Mouse (Mus musculus): ENCODE results near the gene Olfr611. TPM values are rescaled to one million over a fixed set of nuclear protein-coding genes. Genes with fewer than 3 reads are reported as not detected.
"Not testable (repeated sequence)": the region's sequence is repeated elsewhere in the genome, so short reads cannot be mapped to it uniquely, and the experiment has no call there.

Olfr611 gene
- total RNA-seq (2022), result not detected

DNA sequence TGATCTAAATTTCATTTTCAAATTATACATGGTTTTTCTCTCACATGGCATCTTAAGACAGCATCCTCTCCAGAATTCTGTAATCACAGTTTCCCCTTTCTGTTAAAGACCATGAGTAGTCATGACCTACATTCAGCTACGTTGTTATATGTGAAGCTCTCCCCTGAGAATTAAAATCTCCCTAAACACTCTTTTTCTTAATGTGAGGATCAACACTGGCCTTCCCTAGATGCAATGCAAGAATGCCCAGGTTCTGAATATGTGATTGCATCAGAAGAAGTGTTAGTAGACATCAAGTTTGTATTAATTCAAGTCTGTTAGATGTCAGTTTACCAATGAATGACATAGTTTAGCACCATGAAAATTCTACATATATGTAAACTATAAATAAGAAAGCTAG lies at the start of gene Olfr611:
Gene Olfr611 (minus strand): TSS at position 101 of the 400 bp plus-strand sequence.
- not testable (repeated sequence) for DNase-seq (ENCODE audit: low spot score in 2 of 2)

DNA sequence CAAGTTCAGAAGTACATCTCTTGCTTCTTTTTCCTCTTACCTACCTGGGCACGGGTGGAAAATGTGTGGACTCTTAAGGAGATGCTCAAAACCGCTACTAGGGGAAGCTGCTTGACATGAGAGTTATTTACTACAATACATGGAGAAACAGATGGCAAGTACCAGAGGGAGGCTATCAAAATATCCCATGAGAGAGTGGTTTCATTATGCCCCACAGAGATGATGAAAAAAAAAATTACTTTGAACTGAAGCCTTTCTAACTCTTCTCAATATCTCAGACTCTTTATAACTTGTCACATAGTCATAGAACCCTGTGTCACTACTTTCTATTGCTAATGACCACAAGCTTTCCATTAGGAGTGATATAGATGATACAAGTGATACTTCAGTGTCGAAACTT lies 48.4 kb upstream of the Olfr611 start, which contains the start of gene Olfr616:
Gene Olfr616 (minus strand): TSS at position 101 of the 400 bp plus-strand sequence.
- DNase-seq (ENCODE audit: low spot score in 2 of 2), result no peak

GRCm38 (mm10) chr7:103555779-103556178 lies 35.1 kb upstream of the Olfr611 start, which contains the start of gene Olfr615:
Olfr615 (plus strand) TSS chr7:103556079.
- DNase-seq (ENCODE audit: low spot score in 2 of 2), result no peak

GRCm38 (mm10) chr7:103547774-103548173 lies 27.1 kb upstream of the Olfr611 start, which contains the start of gene Olfr613:
Olfr613 (plus strand) TSS chr7:103548074.
- DNase-seq (ENCODE audit: low spot score in 2 of 2), result no peak

GRCm38 (mm10) chr7:103542617-103543016 lies 22.0 kb upstream of the Olfr611 start, which contains the start of gene Olfr612:
Olfr612 (minus strand) TSS chr7:103542717.
- DNase-seq (ENCODE audit: low spot score in 2 of 2), result not testable (repeated sequence)

DNA sequence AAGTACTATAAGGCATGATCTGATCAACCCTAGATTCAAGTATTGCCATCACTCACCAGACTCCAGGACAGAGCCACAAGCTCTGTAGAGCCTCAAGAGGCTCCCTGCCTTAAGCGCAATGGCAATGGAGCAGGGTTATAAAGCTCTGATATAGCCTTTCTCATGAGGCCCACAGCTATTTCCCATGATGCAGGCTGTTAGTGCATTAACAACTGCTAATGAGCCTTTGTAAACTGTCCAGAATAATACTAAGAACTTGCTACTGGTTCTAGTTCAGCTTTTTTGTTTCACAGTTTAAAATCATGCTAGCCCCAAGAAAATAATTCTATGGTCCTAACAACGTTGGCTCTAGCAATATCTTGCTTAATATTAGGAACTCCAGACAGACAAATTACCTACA lies 8.6 kb downstream of the Olfr611 start, which contains the start of gene Olfr610:
Gene Olfr610 (minus strand): TSS at position 101 of the 400 bp plus-strand sequence.
- DNase-seq (ENCODE audit: low spot score in 2 of 2), result no peak

DNA sequence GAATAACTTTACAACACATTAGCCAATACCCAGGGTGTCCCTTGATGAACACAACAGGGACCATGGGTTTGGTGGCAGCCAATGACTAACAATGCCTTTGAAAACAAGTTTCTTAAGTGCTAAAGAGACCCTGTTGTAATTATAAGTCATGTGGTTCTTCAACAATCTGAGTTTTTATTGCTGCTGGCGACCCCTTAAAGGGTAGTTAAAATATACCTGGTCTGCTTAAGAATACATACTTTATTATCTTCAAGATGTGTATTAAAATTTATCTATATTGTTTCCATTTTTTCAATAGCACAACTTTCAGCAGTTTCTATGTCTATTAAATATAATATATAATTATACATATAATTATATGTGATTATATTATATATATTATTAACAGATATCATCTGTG lies 22.7 kb downstream of the Olfr611 start, which contains the start of gene Olfr609:
Gene Olfr609 (minus strand): TSS at position 101 of the 400 bp plus-strand sequence.
- DNase-seq (ENCODE audit: low spot score in 2 of 2), result no peak

- not testable (repeated sequence) for DNase-seq (ENCODE audit: low spot score in 2 of 2)
Observed at GRCm38 (mm10) chr7:103477106-103477505, 43.5 kb downstream of the Olfr611 start.

- no peak for DNase-seq (ENCODE audit: low spot score in 2 of 2)
Observed at GRCm38 (mm10) chr7:103469577-103469976, 51.1 kb downstream of the Olfr611 start, which contains the start of gene Olfr608. Olfr608 (plus strand) TSS chr7:103469877.

Other genes starting within 250 kb of the Olfr611 start
- gene Olfr596, start 215.2 kb downstream of the Olfr611 start, total RNA-seq (2022), result not detected
- gene Olfr597, start 204.5 kb downstream of the Olfr611 start, total RNA-seq (2022), result not detected
- not detected for gene Olfr598, start 197.3 kb downstream of the Olfr611 start, total RNA-seq (2022)
- not detected for gene Olfr599, start 184.9 kb downstream of the Olfr611 start, total RNA-seq (2022)
- gene Olfr600, start 171.2 kb downstream of the Olfr611 start, total RNA-seq (2022), result not detected
- gene Olfr601, start 158.2 kb downstream of the Olfr611 start, total RNA-seq (2022), result not detected
- gene Olfr603, start 134.7 kb downstream of the Olfr611 start, total RNA-seq (2022), result not detected
- not detected for gene Usp17lc, start 105.8 kb downstream of the Olfr611 start, total RNA-seq (2022)
- gene Olfr605, start 75.4 kb downstream of the Olfr611 start, total RNA-seq (2022), result not detected
- not detected for gene Olfr606, start 71.8 kb downstream of the Olfr611 start, total RNA-seq (2022)
- gene Olfr607, start 56.7 kb downstream of the Olfr611 start, total RNA-seq (2022), result not detected
- not detected for gene Olfr608, start 51.0 kb downstream of the Olfr611 start, total RNA-seq (2022)
- not detected for gene Olfr609, start 22.8 kb downstream of the Olfr611 start, total RNA-seq (2022)
- not detected for gene Olfr610, start 8.7 kb downstream of the Olfr611 start, total RNA-seq (2022)
- gene Olfr612, start 21.9 kb upstream of the Olfr611 start, total RNA-seq (2022), result not detected
- not detected for gene Olfr613, start 27.2 kb upstream of the Olfr611 start, total RNA-seq (2022)
- not detected for gene Olfr615, start 35.2 kb upstream of the Olfr611 start, total RNA-seq (2022)
- gene Olfr616, start 48.3 kb upstream of the Olfr611 start, total RNA-seq (2022), result not detected
- gene Olfr617, start 52.2 kb upstream of the Olfr611 start, total RNA-seq (2022), result not detected
- gene Olfr618, start 69.3 kb upstream of the Olfr611 start, total RNA-seq (2022), result not detected
- not detected for gene Olfr619, start 79.7 kb upstream of the Olfr611 start, total RNA-seq (2022)
- gene Olfr620, start 91.7 kb upstream of the Olfr611 start, total RNA-seq (2022), result not detected
- gene Olfr622, start 121.9 kb upstream of the Olfr611 start, total RNA-seq (2022), result not detected
- not detected for gene Olfr623, start 142.9 kb upstream of the Olfr611 start, total RNA-seq (2022)
- under 1 TPM in 1 of 4 experiments, not detected in 3; 0.06 TPM for gene Olfr624, start 150.3 kb upstream of the Olfr611 start, total RNA-seq (2022)
- not detected for gene Olfr625-ps1, start 161.9 kb upstream of the Olfr611 start, total RNA-seq (2022)
- not detected for gene Olfr243, start 193.8 kb upstream of the Olfr611 start, total RNA-seq (2022)
- not detected for gene Olfr628, start 209.5 kb upstream of the Olfr611 start, total RNA-seq (2022)
- not detected for gene Olfr629, start 224.1 kb upstream of the Olfr611 start, total RNA-seq (2022)
- gene Olfr630, start 236.5 kb upstream of the Olfr611 start, total RNA-seq (2022), result not detected